Mouse (Mus musculus) cerebellum, adult 2 months (tissue): ENCODE results near the gene Akip1.

Source experiments
- CTCF ChIP-seq: fragments of 200-500 bp; IDR thresholded peaks from 2 replicates; pipeline ENCODE4 v1.5.1; 2011; ENCODE audit warnings: low read depth, mild to moderate bottlenecking, control low read depth, low read length, moderate library complexity, borderline replicate concordance; ENCODE audit not compliant: insufficient read depth
- POLR2A ChIP-seq: fragments of 200-500 bp; IDR thresholded peaks from 2 replicates; pipeline ENCODE4 v1.6.1; 2011; ENCODE audit warnings: low read length, control low read depth, borderline replicate concordance; ENCODE audit not compliant: insufficient read depth

- TF ChIP-seq CTCF: no peak
- no peak for TF ChIP-seq POLR2A
Observed at GRCm38 (mm10) chr7:109700213-109700612, 3.3 kb upstream of the Akip1 start.
